Comparison of ENCODE assay signal across 29 mouse cellular contexts in genomic region chr17:90247071-90247849, GRCm38 (mm10).
A peak's percentile ranks its signal among the peaks of the same experiment; 100 is the strongest.
DNase-seq lines count a peak whose midpoint lies in the region; ATAC-seq lines count a peak whose summit lies in the region.
"Had no signal": no experiment of that assay in that cellular context is flagged by ENCODE, and none has a peak within 500 bp of the region (broad histone marks: within the 10 kb centered on the region; RNA-seq: fewer than 3 reads in every experiment).

No protein-coding gene starts in this region.

- H3K4me2 ChIP-seq in hindbrain, embryonic 13.5 days, result no peak overlapping the region
- H3K4me2 ChIP-seq in hindbrain, embryonic 16.5 days (ENCODE audit: low read length), result no peak overlapping the region
- no peak overlapping the region for H3K4me2 ChIP-seq in midbrain, embryonic 14.5 days (ENCODE audit: low read length)
- no peak overlapping the region for H3K4me2 ChIP-seq in forebrain, embryonic 13.5 days
- no peak overlapping the region for H3K4me2 ChIP-seq in midbrain, embryonic 15.5 days
- H3K4me2 ChIP-seq: embryonic facial prominence, embryonic 13.5 days; limb, embryonic 15.5 days; liver, embryonic 13.5 days; neural tube, embryonic 12.5 days had no signal

- WGBS in hindbrain, embryonic 13.5 days, result 74% methylated on average over 7 of the region's 7 CpGs
- 64% methylated on average over 7 of the region's 7 CpGs for WGBS in hindbrain, embryonic 16.5 days
- WGBS in midbrain, embryonic 14.5 days, result 71% methylated on average over 7 of the region's 7 CpGs
- WGBS in midbrain, embryonic 10.5 days, result 89% methylated on average over 7 of the region's 7 CpGs
- WGBS in forebrain, embryonic 13.5 days, result 36% methylated on average over 7 of the region's 7 CpGs
- 65% methylated on average over 7 of the region's 7 CpGs for WGBS in midbrain, embryonic 15.5 days

- no peak for ATAC-seq in hindbrain, embryonic 13.5 days (ENCODE audit: low FRiP score)
- no peak; the same call in 1 of the 2 replicates for ATAC-seq in hindbrain, embryonic 16.5 days
- no peak for ATAC-seq in midbrain, embryonic 14.5 days (ENCODE audit: low FRiP score, low TSS enrichment)
- ATAC-seq in forebrain, embryonic 13.5 days, result peak; percentile 66
- no peak for ATAC-seq in midbrain, embryonic 15.5 days (replicated peaks)
- ATAC-seq: intestine, postnatal 0 days had no signal

- no peaks in the 10 kb centered on the region for H3K27me3 ChIP-seq in hindbrain, embryonic 13.5 days
- H3K27me3 ChIP-seq in hindbrain, embryonic 16.5 days (replicated peaks; ENCODE audit: control insufficient read depth, insufficient read depth, low read length), result no peaks in the 10 kb centered on the region
- H3K27me3 ChIP-seq in midbrain, embryonic 14.5 days (ENCODE audit: control insufficient read depth, insufficient read depth, low read length), result no peaks in the 10 kb centered on the region
- no peaks in the 10 kb centered on the region for H3K27me3 ChIP-seq in midbrain, embryonic 10.5 days (ENCODE audit: low read depth, poor library complexity, severe bottlenecking)
- H3K27me3 ChIP-seq in forebrain, embryonic 13.5 days, result no peaks in the 10 kb centered on the region
- H3K27me3 ChIP-seq in midbrain, embryonic 15.5 days (replicated peaks), result no peaks in the 10 kb centered on the region
- H3K27me3 ChIP-seq: embryonic facial prominence, embryonic 13.5 days; limb, embryonic 15.5 days; liver, embryonic 13.5 days; neural tube, embryonic 12.5 days had no signal

- no peaks in the 10 kb centered on the region for H3K9me3 ChIP-seq in hindbrain, embryonic 13.5 days
- no peaks in the 10 kb centered on the region for H3K9me3 ChIP-seq in hindbrain, embryonic 16.5 days (ENCODE audit: control insufficient read depth, low read length)
- no peaks in the 10 kb centered on the region for H3K9me3 ChIP-seq in midbrain, embryonic 14.5 days (ENCODE audit: control insufficient read depth, low read length)
- H3K9me3 ChIP-seq in midbrain, embryonic 10.5 days (replicated peaks), result no peaks in the 10 kb centered on the region
- no peaks in the 10 kb centered on the region for H3K9me3 ChIP-seq in forebrain, embryonic 13.5 days (replicated peaks)
- H3K9me3 ChIP-seq in midbrain, embryonic 15.5 days, result no peaks in the 10 kb centered on the region
- H3K9me3 ChIP-seq: embryonic facial prominence, embryonic 13.5 days; G1E; limb, embryonic 10.5 days; limb, embryonic 15.5 days; liver, embryonic 13.5 days; neural tube, embryonic 12.5 days had no signal

- no peaks in the 10 kb centered on the region for H3K36me3 ChIP-seq in hindbrain, embryonic 13.5 days
- no peaks in the 10 kb centered on the region for H3K36me3 ChIP-seq in hindbrain, embryonic 16.5 days (ENCODE audit: control insufficient read depth, insufficient read depth, low read length)
- H3K36me3 ChIP-seq in midbrain, embryonic 14.5 days (ENCODE audit: control insufficient read depth, insufficient read depth, low read length), result no peaks in the 10 kb centered on the region
- no peaks in the 10 kb centered on the region for H3K36me3 ChIP-seq in midbrain, embryonic 10.5 days
- no peaks in the 10 kb centered on the region for H3K36me3 ChIP-seq in forebrain, embryonic 13.5 days (ENCODE audit: poor library complexity, severe bottlenecking)
- H3K36me3 ChIP-seq in midbrain, embryonic 15.5 days (replicated peaks), result no peaks in the 10 kb centered on the region
- H3K36me3 ChIP-seq: embryonic facial prominence, embryonic 13.5 days; G1E; limb, embryonic 10.5 days; limb, embryonic 15.5 days; liver, embryonic 13.5 days; neural tube, embryonic 12.5 days had no signal

- intact Hi-C loops in left cerebral cortex, postnatal 10 days (cut with DNase I), result no loop called here

- H3K9ac ChIP-seq in hindbrain, embryonic 13.5 days, result no peak overlapping the region
- H3K9ac ChIP-seq in hindbrain, embryonic 16.5 days (ENCODE audit: low read depth, low read length), result no peak overlapping the region
- H3K9ac ChIP-seq in midbrain, embryonic 14.5 days (replicated peaks; ENCODE audit: low read length), result no peak overlapping the region
- no peak overlapping the region for H3K9ac ChIP-seq in forebrain, embryonic 13.5 days
- no peak overlapping the region for H3K9ac ChIP-seq in midbrain, embryonic 15.5 days
- H3K9ac ChIP-seq: embryonic facial prominence, embryonic 13.5 days; limb, embryonic 15.5 days; liver, embryonic 13.5 days; neural tube, embryonic 12.5 days had no signal

- H3K4me3 ChIP-seq in hindbrain, embryonic 13.5 days, result no peak overlapping the region
- H3K4me3 ChIP-seq in hindbrain, embryonic 16.5 days (ENCODE audit: low read length), result no peak overlapping the region
- no peak overlapping the region for H3K4me3 ChIP-seq in midbrain, embryonic 14.5 days (replicated peaks; ENCODE audit: low read depth, low read length)
- H3K4me3 ChIP-seq in midbrain, embryonic 10.5 days, result no peak overlapping the region
- H3K4me3 ChIP-seq in forebrain, embryonic 13.5 days, result no peak overlapping the region
- no peak overlapping the region for H3K4me3 ChIP-seq in midbrain, embryonic 15.5 days
- H3K4me3 ChIP-seq: embryonic facial prominence, embryonic 13.5 days; limb, embryonic 10.5 days; limb, embryonic 15.5 days; liver, embryonic 13.5 days; neural tube, embryonic 12.5 days had no signal

- H3K4me1 ChIP-seq in hindbrain, embryonic 13.5 days (replicated peaks), result peaks cover 12% of the 10 kb centered on the region
- H3K4me1 ChIP-seq in hindbrain, embryonic 16.5 days (ENCODE audit: control insufficient read depth, insufficient read depth, low read depth, low read length), result peaks cover 6% of the 10 kb centered on the region
- H3K4me1 ChIP-seq in midbrain, embryonic 14.5 days (ENCODE audit: control insufficient read depth, insufficient read depth, low read length), result peaks cover 3% of the 10 kb centered on the region; the same call in 1 of the 2 replicates
- 0 out of 2 replicates have a peak, but pooled peaks cover 3% of the 10 kb centered on the region for H3K4me1 ChIP-seq in midbrain, embryonic 10.5 days
- H3K4me1 ChIP-seq in forebrain, embryonic 13.5 days, result peaks cover 29% of the 10 kb centered on the region
- peaks cover 15% of the 10 kb centered on the region for H3K4me1 ChIP-seq in midbrain, embryonic 15.5 days
- H3K4me1 ChIP-seq: embryonic facial prominence, embryonic 13.5 days; limb, embryonic 15.5 days; liver, embryonic 13.5 days had no signal

- peak; percentile 40 for DNase-seq in midbrain, embryonic 14.5 days
- DNase-seq in midbrain, embryonic 10.5 days (ENCODE audit: low spot score), result no peak
- no peak for DNase-seq in kidney, postnatal 10 days
- no peak for DNase-seq in left cerebral cortex, postnatal 10 days (ENCODE audit: extremely low spot score in 1 of 2, low spot score in 2 of 2)
- DNase-seq: adrenal gland, adult 8-10 months; cerebellum, adult 11-12 months; cerebellum, adult 9-11 months; gastrocnemius, postnatal 10 days; heart, postnatal 14 days; kidney, adult 9 months; kidney, postnatal 25 days; layer of hippocampus, postnatal 36 days; liver, embryonic 13.5 days; lung, adult 18-20 months; lung, postnatal 10 days; spleen, adult 18-20 months; thymus, adult 18-20 months; thymus, postnatal 25 days had no signal

- H3K27ac ChIP-seq in hindbrain, embryonic 13.5 days, result peak overlapping the region; percentile 62
- no peak overlapping the region for H3K27ac ChIP-seq in hindbrain, embryonic 16.5 days (ENCODE audit: low read depth, low read length)
- H3K27ac ChIP-seq in midbrain, embryonic 14.5 days (replicated peaks; ENCODE audit: low read depth, low read length), result peak overlapping the region; percentile 15; the same call in 1 of the 2 replicates
- H3K27ac ChIP-seq in midbrain, embryonic 10.5 days (replicated peaks), result no peak overlapping the region
- peak overlapping the region; percentile 45 for H3K27ac ChIP-seq in forebrain, embryonic 13.5 days
- 0 out of 2 replicates have a peak overlapping the region, but pooled peaks have one; percentile 30 for H3K27ac ChIP-seq in midbrain, embryonic 15.5 days
- H3K27ac ChIP-seq: embryonic facial prominence, embryonic 13.5 days; limb, embryonic 10.5 days; limb, embryonic 15.5 days; liver, embryonic 13.5 days; macrophage; neural tube, embryonic 12.5 days had no signal

Comparison
In these comparisons a context has a peak if more than half of its experiments do, and no peak if none do; other contexts are left out.
1. H3K27ac ChIP-seq: peak in hindbrain, embryonic 13.5 days (single experiment), midbrain, embryonic 14.5 days (single experiment), forebrain, embryonic 13.5 days (single experiment) and midbrain, embryonic 15.5 days (single experiment); none in hindbrain, embryonic 16.5 days (single experiment) and midbrain, embryonic 10.5 days (single experiment).